In the genomic region with DNA sequence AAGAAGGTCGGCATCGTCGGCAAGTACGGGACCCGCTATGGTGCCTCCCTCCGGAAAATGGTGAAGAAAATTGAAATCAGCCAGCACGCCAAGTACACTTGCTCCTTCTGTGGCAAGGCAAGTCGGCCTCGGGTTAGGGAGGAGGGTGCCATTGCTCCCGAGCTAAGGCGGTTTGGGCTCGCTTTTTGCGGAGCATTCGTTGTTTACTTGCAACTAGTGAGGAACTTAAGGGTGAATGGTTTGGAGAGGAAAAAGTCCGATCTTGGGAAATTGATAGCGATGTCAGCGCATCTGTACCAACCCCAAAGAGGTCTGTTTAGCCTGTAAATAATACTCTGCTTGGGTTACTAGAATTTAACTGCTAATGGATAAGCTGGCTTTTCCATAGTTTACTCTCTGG, we compare ENCODE assay signal across 9 mouse cellular contexts. TPM values are rescaled to one million over a fixed set of nuclear protein-coding genes. Genes with fewer than 3 reads are reported as not detected.
DNase-seq lines count a peak whose midpoint lies in the region; ATAC-seq and TF ChIP-seq lines count a peak whose summit lies in the region.
"Had no signal": no experiment of that assay in that cellular context is flagged by ENCODE, and none has a peak within 500 bp of the region (broad histone marks: within the 10 kb centered on the region; RNA-seq: fewer than 3 reads in every experiment).

No protein-coding gene starts in this region.

- no peaks in the 10 kb centered on the region for H3K9me3 ChIP-seq in kidney, postnatal 0 days (replicated peaks; ENCODE audit: low read length)
- no peaks in the 10 kb centered on the region for H3K9me3 ChIP-seq in forebrain, embryonic 16.5 days (ENCODE audit: control insufficient read depth, low read length)
- no peaks in the 10 kb centered on the region for H3K9me3 ChIP-seq in liver, embryonic 14.5 days (ENCODE audit: control insufficient read depth, low read length)

- peaks cover 9% of the 10 kb centered on the region for H3K36me3 ChIP-seq in kidney, postnatal 0 days (ENCODE audit: insufficient read depth, low read length)
- peaks cover 9% of the 10 kb centered on the region; the same call in 1 of the 2 replicates for H3K36me3 ChIP-seq in forebrain, embryonic 16.5 days (ENCODE audit: control insufficient read depth, insufficient read depth)
- peaks cover 28% of the 10 kb centered on the region for H3K36me3 ChIP-seq in liver, embryonic 14.5 days (replicated peaks; ENCODE audit: control insufficient read depth, insufficient read depth, low read depth)

- no peak for TF ChIP-seq EP300 in liver, embryonic 14.5 days (IDR thresholded peaks at IDR 0.05; ENCODE audit: low read depth)

- H3K4me1 ChIP-seq in kidney, postnatal 0 days (replicated peaks; ENCODE audit: insufficient read depth, low read length), result peaks cover 8% of the 10 kb centered on the region; the same call in 1 of the 2 replicates
- H3K4me1 ChIP-seq in forebrain, embryonic 16.5 days (replicated peaks; ENCODE audit: control insufficient read depth, insufficient read depth, low read length), result peaks cover 14% of the 10 kb centered on the region
- peaks cover 7 to 18% of the 10 kb centered on the region in 2 experiments for H3K4me1 ChIP-seq in liver, embryonic 14.5 days (replicated peaks; ENCODE audit: control insufficient read depth in 2 of 2, insufficient read depth in 2 of 2, low read length in 1 of 2)

- peak overlapping the region; percentile 71 for H3K4me3 ChIP-seq in kidney, postnatal 0 days (replicated peaks; ENCODE audit: low read depth, low read length)
- H3K4me3 ChIP-seq in forebrain, embryonic 16.5 days (replicated peaks; ENCODE audit: low read length), result peak overlapping the region; percentile 78
- H3K4me3 ChIP-seq in liver, embryonic 14.5 days (ENCODE audit: insufficient read depth in 1 of 2, low read depth in 2 of 2, low read length in 2 of 2), result peak overlapping the region; percentile 69 to 77

- no peaks in the 10 kb centered on the region for H3K27me3 ChIP-seq in kidney, postnatal 0 days (ENCODE audit: insufficient read depth, low read length)
- no peaks in the 10 kb centered on the region for H3K27me3 ChIP-seq in forebrain, embryonic 16.5 days (replicated peaks; ENCODE audit: control insufficient read depth, insufficient read depth, low read length)
- no peaks in the 10 kb centered on the region for H3K27me3 ChIP-seq in liver, embryonic 14.5 days (ENCODE audit: control insufficient read depth, insufficient read depth, low read length)

- 0 out of 2 replicates have a peak, but pooled peaks have one; percentile 1 for ATAC-seq in kidney, postnatal 0 days (replicated peaks; ENCODE audit: low FRiP score, low read depth)
- ATAC-seq in forebrain, embryonic 16.5 days, result no peak
- peak; percentile 37; the same call in 1 of the 2 replicates for ATAC-seq in liver, embryonic 14.5 days (ENCODE audit: insufficient read depth)

- H3K9ac ChIP-seq in kidney, postnatal 0 days (ENCODE audit: low read depth, low read length), result peak overlapping the region; percentile 75
- peak overlapping the region; percentile 78 for H3K9ac ChIP-seq in forebrain, embryonic 16.5 days (replicated peaks; ENCODE audit: low read depth, low read length)
- peak overlapping the region; percentile 85 for H3K9ac ChIP-seq in liver, embryonic 14.5 days (replicated peaks)

- peak overlapping the region; percentile 66 for H3K4me2 ChIP-seq in kidney, postnatal 0 days (ENCODE audit: low read length)
- peak overlapping the region; percentile 62 for H3K4me2 ChIP-seq in forebrain, embryonic 16.5 days (ENCODE audit: low read length)
- peak overlapping the region; percentile 62 for H3K4me2 ChIP-seq in liver, embryonic 14.5 days (ENCODE audit: low read depth)

- 1% methylated on average over 17 of the region's 17 CpGs for WGBS in kidney, postnatal 0 days
- WGBS in forebrain, embryonic 16.5 days, result under 1% methylated on average over 17 of the region's 17 CpGs
- WGBS in liver, embryonic 14.5 days (ENCODE audit: insufficient replicate concordance), result under 1% methylated on average over 17 of the region's 17 CpGs

- peak; percentile 40 for DNase-seq in kidney, postnatal 0 days (ENCODE audit: low spot score)
- no peak for DNase-seq in kidney, adult 18-20 months
- peak; percentile 12 for DNase-seq in adrenal gland, postnatal 25 days
- DNase-seq in liver, embryonic 14.5 days (ENCODE audit: low read depth in 3 of 3, low spot score in 3 of 3), result no peak
- no peak for DNase-seq in right cerebral cortex, postnatal 14 days
- DNase-seq in left cerebral cortex, adult 9 months (ENCODE audit: low spot score in 2 of 2), result no peak
- no peak for DNase-seq in natural killer cell, adult 2 months (ENCODE audit: low spot score in 2 of 2)

- TF ChIP-seq CTCF in kidney, postnatal 0 days (IDR thresholded peaks at IDR 0.05; ENCODE audit: low read depth), result no peak
- no peak for TF ChIP-seq CTCF in liver, embryonic 14.5 days (IDR thresholded peaks at IDR 0.05; ENCODE audit: low read depth)

- H3K27ac ChIP-seq in kidney, postnatal 0 days, result peak overlapping the region; percentile 82
- H3K27ac ChIP-seq in forebrain, embryonic 16.5 days (ENCODE audit: low read length), result peak overlapping the region; percentile 86
- peak overlapping the region; percentile 86 for H3K27ac ChIP-seq in liver, embryonic 14.5 days

RNA-seq across cellular contexts. Expression of gene Rpl37a, which starts 0.6 kb away (rescaled TPM):
- 2,374 and 2,839 TPM in 2 replicates for polyA plus RNA-seq in kidney, postnatal 0 days (2015; fragmentation: Nextera tagmentation; extraction: Ambion mirVana)
- total RNA-seq in adrenal gland, postnatal 25 days (2021), result 831 and 993 TPM in 2 replicates
- polyA plus RNA-seq in forebrain, embryonic 16.5 days (2015; fragmentation: Nextera tagmentation; extraction: Ambion mirVana), result 951 and 957 TPM in 2 replicates
- polyA plus RNA-seq in liver, embryonic 14.5 days (2012; rRNA removed), result 415 and 957 TPM in 2 replicates
- polyA plus RNA-seq in liver, embryonic 14.5 days (2014; fragmentation: Nextera tagmentation; extraction: Ambion mirVana), result 1,180 and 1,233 TPM in 2 replicates

RNA-seq across cellular contexts. Expression of gene Ankar, which starts 11.3 kb away (rescaled TPM):
- polyA plus RNA-seq in kidney, postnatal 0 days (2015; fragmentation: Nextera tagmentation; extraction: Ambion mirVana), result not detected in 2 replicates
- total RNA-seq in adrenal gland, postnatal 25 days (2021), result not detected in 2 replicates
- polyA plus RNA-seq in forebrain, embryonic 16.5 days (2015; fragmentation: Nextera tagmentation; extraction: Ambion mirVana), result not detected in 2 replicates
- polyA plus RNA-seq in liver, embryonic 14.5 days (2012; rRNA removed), result not detected in 2 replicates
- polyA plus RNA-seq in liver, embryonic 14.5 days (2014; fragmentation: Nextera tagmentation; extraction: Ambion mirVana), result not detected in 2 replicates
- total RNA-seq: neutrophil, adult 5-6 weeks had no signal

Comparison
In these comparisons a context has a peak if more than half of its experiments do, and no peak if none do; other contexts are left out.
1. DNase-seq: peak in kidney, postnatal 0 days (single experiment) and adrenal gland, postnatal 25 days (single experiment); none in kidney, adult 18-20 months (single experiment), liver, embryonic 14.5 days (0 of 3), right cerebral cortex, postnatal 14 days (single experiment), left cerebral cortex, adult 9 months (0 of 2) and natural killer cell, adult 2 months (0 of 2).
2. Peak in every context shown above with its lines, with median percentiles within 50 percentile points of each other: H3K27ac ChIP-seq, H3K4me2 ChIP-seq, H3K4me3 ChIP-seq and H3K9ac ChIP-seq.